Mouse (Mus musculus): ENCODE results near the gene Spa17. TPM values are rescaled to one million over a fixed set of nuclear protein-coding genes. Genes with fewer than 3 reads are reported as not detected.
A peak's percentile ranks its signal among the peaks of the same experiment; 100 is the strongest.

Gene Spa17
- polyA plus RNA-seq, 1 experiment = 2.7 TPM

GRCm38 (mm10) chr9:37592025-37592424 lies 21.5 kb downstream of the Spa17 start:
- H3K36me3 ChIP-seq (ENCODE audit: control insufficient read depth, insufficient read depth) = no peaks in the 10 kb centered on the region
- H3K79me2 ChIP-seq (ENCODE audit: control insufficient read depth, insufficient read depth) = no peaks in the 10 kb centered on the region
- no peak overlapping the region for H3K4me3 ChIP-seq
- H3ac ChIP-seq (ENCODE audit: control insufficient read depth, insufficient read length) = no peak overlapping the region
- TF ChIP-seq TCF12 (IDR thresholded peaks at IDR 0.05; ENCODE audit: insufficient read depth, poor library complexity, severe bottlenecking) (no peak), SRF (IDR thresholded peaks at IDR 0.05; ENCODE audit: control insufficient read depth, insufficient read length, low read depth) (no peak), MAX (IDR thresholded peaks at IDR 0.05; ENCODE audit: low read depth) (no peak), REST (IDR thresholded peaks at IDR 0.05; ENCODE audit: insufficient read depth, insufficient read length) (no peak), USF1 (IDR thresholded peaks at IDR 0.05; ENCODE audit: low read depth) (no peak), CEBPB (IDR thresholded peaks at IDR 0.05; ENCODE audit: insufficient read depth, poor library complexity, severe bottlenecking) (no peak), POLR2A (IDR thresholded peaks at IDR 0.05; ENCODE audit: insufficient read length, low read depth) (no peak), MYOD1 (IDR thresholded peaks at IDR 0.05; ENCODE audit: control insufficient read depth in 1 of 3, insufficient read length in 2 of 3, low read depth in 2 of 3) (no peak), POLR2AphosphoS2 (IDR thresholded peaks at IDR 0.05; ENCODE audit: insufficient read length, low read depth) (no peak), MYOG (IDR thresholded peaks at IDR 0.05; ENCODE audit: control insufficient read depth in 1 of 3, insufficient read depth in 1 of 3, insufficient read length in 2 of 3, low read depth in 2 of 3) (no peak), TCF3 (IDR thresholded peaks at IDR 0.05; ENCODE audit: insufficient read length, low read depth) (no peak), E2F4 (IDR thresholded peaks at IDR 0.05; ENCODE audit: insufficient read depth) (no peak)
- no peaks in the 10 kb centered on the region for H3K27me3 ChIP-seq (ENCODE audit: control insufficient read depth, insufficient read depth, insufficient read length)
- no peak overlapping the region for H3K4me2 ChIP-seq (ENCODE audit: low read depth)

- Histone ChIP-seq H3ac (ENCODE audit: control insufficient read depth, insufficient read length) (no peak overlapping the region), H3K36me3 (ENCODE audit: control insufficient read depth, insufficient read depth) (no peaks in the 10 kb centered on the region), H3K4me3 (no peak overlapping the region), H3K79me2 (ENCODE audit: control insufficient read depth, insufficient read depth) (no peaks in the 10 kb centered on the region), H3K4me2 (ENCODE audit: low read depth) (no peak overlapping the region), H3K27me3 (ENCODE audit: control insufficient read depth, insufficient read depth, insufficient read length) (no peaks in the 10 kb centered on the region)
- TF ChIP-seq POLR2A (IDR thresholded peaks at IDR 0.05; ENCODE audit: insufficient read length, low read depth) (no peak), USF1 (IDR thresholded peaks at IDR 0.05; ENCODE audit: low read depth) (peak; percentile 23)
Observed at GRCm38 (mm10) chr9:37590381-37590780, 23.1 kb downstream of the Spa17 start.

GRCm38 (mm10) chr9:37586718-37587117 lies 26.8 kb downstream of the Spa17 start:
- Histone ChIP-seq H3K79me2 (ENCODE audit: control insufficient read depth, insufficient read depth) (no peaks in the 10 kb centered on the region), H3ac (ENCODE audit: control insufficient read depth, insufficient read length) (no peak overlapping the region), H3K4me2 (ENCODE audit: low read depth) (no peak overlapping the region), H3K4me3 (no peak overlapping the region), H3K27me3 (ENCODE audit: control insufficient read depth, insufficient read depth, insufficient read length) (peaks cover 10% of the 10 kb centered on the region), H3K36me3 (ENCODE audit: control insufficient read depth, insufficient read depth) (no peaks in the 10 kb centered on the region)
- TF ChIP-seq USF1 (IDR thresholded peaks at IDR 0.05; ENCODE audit: low read depth) = no peak
- no peak for TF ChIP-seq MAX (IDR thresholded peaks at IDR 0.05; ENCODE audit: low read depth)
- no peak for TF ChIP-seq CEBPB (IDR thresholded peaks at IDR 0.05; ENCODE audit: insufficient read depth, poor library complexity, severe bottlenecking)
- no peak for TF ChIP-seq E2F4 (IDR thresholded peaks at IDR 0.05; ENCODE audit: insufficient read depth)
- TF ChIP-seq REST (IDR thresholded peaks at IDR 0.05; ENCODE audit: insufficient read depth, insufficient read length) = no peak
- no peak for TF ChIP-seq MYOG (IDR thresholded peaks at IDR 0.05; ENCODE audit: control insufficient read depth in 1 of 3, insufficient read depth in 1 of 3, insufficient read length in 2 of 3, low read depth in 2 of 3)
- TF ChIP-seq POLR2A (IDR thresholded peaks at IDR 0.05; ENCODE audit: insufficient read length, low read depth) = no peak
- no peak for TF ChIP-seq TCF3 (IDR thresholded peaks at IDR 0.05; ENCODE audit: insufficient read length, low read depth)
- no peak for TF ChIP-seq MYOD1 (IDR thresholded peaks at IDR 0.05; ENCODE audit: control insufficient read depth in 1 of 3, insufficient read length in 2 of 3, low read depth in 2 of 3)
- TF ChIP-seq TCF12 (IDR thresholded peaks at IDR 0.05; ENCODE audit: insufficient read depth, poor library complexity, severe bottlenecking) = no peak
- no peak for TF ChIP-seq POLR2AphosphoS2 (IDR thresholded peaks at IDR 0.05; ENCODE audit: insufficient read length, low read depth)
- no peak for TF ChIP-seq SRF (IDR thresholded peaks at IDR 0.05; ENCODE audit: control insufficient read depth, insufficient read length, low read depth)

- TF ChIP-seq E2F4 (IDR thresholded peaks at IDR 0.05; ENCODE audit: insufficient read depth) (no peak), POLR2A (IDR thresholded peaks at IDR 0.05; ENCODE audit: insufficient read length, low read depth) (no peak), MYOD1 (IDR thresholded peaks at IDR 0.05; ENCODE audit: control insufficient read depth in 1 of 3, insufficient read length in 2 of 3, low read depth in 2 of 3) (no peak), MAX (IDR thresholded peaks at IDR 0.05; ENCODE audit: low read depth) (no peak), USF1 (IDR thresholded peaks at IDR 0.05; ENCODE audit: low read depth) (no peak), POLR2AphosphoS2 (IDR thresholded peaks at IDR 0.05; ENCODE audit: insufficient read length, low read depth) (no peak), REST (IDR thresholded peaks at IDR 0.05; ENCODE audit: insufficient read depth, insufficient read length) (no peak), TCF3 (IDR thresholded peaks at IDR 0.05; ENCODE audit: insufficient read length, low read depth) (no peak), TCF12 (IDR thresholded peaks at IDR 0.05; ENCODE audit: insufficient read depth, poor library complexity, severe bottlenecking) (no peak), SRF (IDR thresholded peaks at IDR 0.05; ENCODE audit: control insufficient read depth, insufficient read length, low read depth) (no peak), MYOG (IDR thresholded peaks at IDR 0.05; ENCODE audit: control insufficient read depth in 1 of 3, insufficient read depth in 1 of 3, insufficient read length in 2 of 3, low read depth in 2 of 3) (no peak), CEBPB (IDR thresholded peaks at IDR 0.05; ENCODE audit: insufficient read depth, poor library complexity, severe bottlenecking) (no peak)
- Histone ChIP-seq H3K36me3 (ENCODE audit: control insufficient read depth, insufficient read depth) (no peaks in the 10 kb centered on the region), H3K4me3 (no peak overlapping the region), H3K79me2 (ENCODE audit: control insufficient read depth, insufficient read depth) (no peaks in the 10 kb centered on the region), H3K27me3 (ENCODE audit: control insufficient read depth, insufficient read depth, insufficient read length) (peaks cover 14% of the 10 kb centered on the region), H3K4me2 (ENCODE audit: low read depth) (no peak overlapping the region), H3ac (ENCODE audit: control insufficient read depth, insufficient read length) (no peak overlapping the region)
Observed at GRCm38 (mm10) chr9:37583594-37583993, 29.9 kb downstream of the Spa17 start.

DNA sequence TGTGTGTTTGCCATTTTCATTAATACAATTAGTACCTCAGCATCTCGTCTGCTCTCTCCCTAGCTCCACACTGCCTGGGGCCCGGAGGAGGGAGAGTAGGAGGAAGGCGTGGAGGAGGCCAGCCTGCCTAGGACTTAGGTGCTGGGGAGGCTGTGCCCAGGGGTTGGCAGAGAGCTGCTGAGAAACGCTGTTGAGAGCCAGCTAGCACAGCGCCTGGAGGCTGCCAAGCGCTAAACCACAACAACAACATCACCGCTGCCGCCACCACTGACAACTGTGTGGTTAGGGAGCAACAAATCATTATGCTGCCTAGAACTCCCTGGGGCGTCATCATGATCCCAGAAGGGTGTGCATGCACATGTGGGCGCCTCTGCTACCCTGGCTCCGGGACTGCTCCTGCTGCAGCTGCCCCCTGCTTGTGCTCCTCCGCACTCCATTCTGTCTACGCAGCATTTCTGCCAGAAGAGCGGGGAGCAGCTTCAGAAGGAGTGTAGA lies 37.0 kb downstream of the Spa17 start:
- Histone ChIP-seq H3ac (ENCODE audit: control insufficient read depth, insufficient read length) (no peak overlapping the region), H3K36me3 (ENCODE audit: control insufficient read depth, insufficient read depth) (no peaks in the 10 kb centered on the region), H3K27me3 (ENCODE audit: control insufficient read depth, insufficient read depth, insufficient read length) (peaks cover 24% of the 10 kb centered on the region), H3K4me3 (no peak overlapping the region), H3K79me2 (ENCODE audit: control insufficient read depth, insufficient read depth) (no peaks in the 10 kb centered on the region), H3K4me2 (ENCODE audit: low read depth) (no peak overlapping the region)
- TF ChIP-seq E2F4 (IDR thresholded peaks at IDR 0.05; ENCODE audit: insufficient read depth) (no peak), POLR2AphosphoS2 (IDR thresholded peaks at IDR 0.05; ENCODE audit: insufficient read length, low read depth) (no peak), MAX (IDR thresholded peaks at IDR 0.05; ENCODE audit: low read depth) (no peak), TCF3 (IDR thresholded peaks at IDR 0.05; ENCODE audit: insufficient read length, low read depth) (no peak), POLR2A (IDR thresholded peaks at IDR 0.05; ENCODE audit: insufficient read length, low read depth) (no peak), TCF12 (IDR thresholded peaks at IDR 0.05; ENCODE audit: insufficient read depth, poor library complexity, severe bottlenecking) (no peak), MYOG (IDR thresholded peaks at IDR 0.05; ENCODE audit: control insufficient read depth in 1 of 3, insufficient read depth in 1 of 3, insufficient read length in 2 of 3, low read depth in 2 of 3) (peak in 2 of 3 experiments; percentile 8 to 47)
